Mouse (Mus musculus) lung, adult 10 weeks (tissue): ENCODE measurements around the gene Slc29a2. TPM values are rescaled to one million over a fixed set of nuclear protein-coding genes. Genes with fewer than 3 reads are reported as not detected.

Experiments
- polyA plus RNA-seq: library from polyadenylated mRNA; stranded (reverse); fragments of 350-450 nt; fragmentation: Illumina TruSeq; extraction: RNeasy Lipid Tissue Mini Kit (QIAGEN cat#74804); gene quantifications from one replicate; pipeline ENCODE4 v1.2.3, GENCODE M21; 2014; ENCODE audit warnings: low read depth, low replicate concordance; ENCODE audit not compliant: insufficient read depth

The Slc29a2 gene
- 0.84 TPM for polyA plus RNA-seq

DNA sequence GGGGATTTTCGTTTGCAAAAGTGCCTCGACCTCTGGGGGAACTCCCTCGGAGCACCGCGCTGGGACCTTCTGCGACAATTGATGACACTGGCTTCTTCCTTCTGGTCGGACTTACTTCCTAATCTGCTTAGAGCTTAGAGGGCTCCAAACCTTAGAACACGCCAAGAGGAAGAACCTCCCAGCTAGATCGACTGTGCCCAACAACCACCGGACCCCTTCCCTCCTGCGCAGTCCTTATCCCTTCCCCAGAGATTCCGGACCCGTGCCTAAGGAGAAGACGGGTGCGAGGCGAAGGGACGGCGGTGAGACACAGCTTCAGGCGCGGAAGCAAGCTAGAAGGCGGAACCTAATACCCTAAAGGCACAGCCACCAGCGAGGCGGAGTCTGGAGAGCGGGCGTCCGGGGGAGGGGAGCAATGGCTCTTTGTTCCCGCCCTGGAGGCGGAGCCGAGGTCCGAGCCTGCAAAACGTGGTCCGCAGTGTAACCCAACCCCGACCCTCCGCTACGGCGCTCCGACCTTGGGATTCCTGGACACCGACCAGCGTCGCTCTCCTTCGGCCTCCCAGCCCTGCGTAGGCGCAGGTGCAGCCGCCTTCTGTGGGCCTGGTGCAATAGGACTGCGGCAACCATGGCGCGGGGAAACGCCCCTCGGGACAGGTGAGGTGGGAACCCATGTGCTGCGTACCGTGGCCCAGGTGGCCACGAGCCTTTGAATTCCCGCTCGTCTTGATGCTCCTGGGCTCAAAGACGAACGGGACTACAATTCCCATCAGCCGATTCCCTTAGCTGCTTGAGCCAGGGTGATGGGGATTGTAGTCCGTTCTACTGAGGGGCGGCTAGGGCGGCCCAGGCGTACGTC is at the start of gene Slc29a2:
Slc29a2 (plus strand) TSS at position 240 of the 859 bp plus-strand sequence.

DNA sequence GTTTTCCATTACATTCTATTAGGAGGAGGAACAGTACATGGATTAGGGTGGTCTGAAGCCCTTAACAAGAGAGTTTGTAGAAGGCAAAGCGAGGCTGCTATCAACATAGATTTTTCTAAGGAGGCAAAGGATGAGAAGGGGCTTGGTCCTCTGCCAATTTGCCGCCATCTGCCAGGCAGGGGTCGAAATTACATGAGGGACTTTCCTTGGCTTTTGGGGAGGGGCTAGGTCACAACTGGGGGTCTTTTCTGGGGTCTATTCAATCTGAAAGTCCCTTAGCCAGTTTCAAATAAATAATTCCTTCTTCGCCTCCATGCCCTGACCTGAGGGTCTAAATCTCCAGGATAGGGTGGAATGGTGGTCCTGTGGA is 33.4 kb upstream of the Slc29a2 start, which contains the start of gene Npas4:
Npas4 (minus strand) TSS at position 61 of the 370 bp plus-strand sequence.

DNA sequence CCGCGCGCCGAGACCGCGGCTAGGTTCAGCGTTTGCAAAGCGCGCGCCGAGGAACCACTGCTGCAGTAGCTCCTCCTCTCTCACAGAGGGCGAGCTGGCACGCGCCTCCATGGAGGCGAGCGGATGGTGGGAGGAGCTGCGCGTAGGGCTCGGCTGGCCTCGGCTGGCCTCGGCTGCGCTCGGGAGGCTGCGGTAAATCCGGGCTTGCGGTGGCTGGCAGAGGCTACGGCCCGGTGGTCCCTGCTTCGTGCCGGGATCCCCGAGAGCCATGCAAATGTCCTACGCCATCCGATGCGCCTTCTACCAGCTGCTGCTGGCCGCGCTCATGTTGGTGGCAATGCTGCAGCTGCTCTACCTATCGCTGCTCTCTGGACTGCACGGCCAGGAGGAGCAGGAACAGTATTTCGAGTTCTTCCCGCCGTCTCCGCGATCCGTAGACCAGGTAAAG is 15.1 kb downstream of the Slc29a2 start, which contains the start of the genes B4gat1 and AC124502.3:
B4gat1 (plus strand) TSS at position 118 of the 448 bp plus-strand sequence.
AC124502.3 (plus strand) TSS at position 183 of the 448 bp plus-strand sequence.

DNA sequence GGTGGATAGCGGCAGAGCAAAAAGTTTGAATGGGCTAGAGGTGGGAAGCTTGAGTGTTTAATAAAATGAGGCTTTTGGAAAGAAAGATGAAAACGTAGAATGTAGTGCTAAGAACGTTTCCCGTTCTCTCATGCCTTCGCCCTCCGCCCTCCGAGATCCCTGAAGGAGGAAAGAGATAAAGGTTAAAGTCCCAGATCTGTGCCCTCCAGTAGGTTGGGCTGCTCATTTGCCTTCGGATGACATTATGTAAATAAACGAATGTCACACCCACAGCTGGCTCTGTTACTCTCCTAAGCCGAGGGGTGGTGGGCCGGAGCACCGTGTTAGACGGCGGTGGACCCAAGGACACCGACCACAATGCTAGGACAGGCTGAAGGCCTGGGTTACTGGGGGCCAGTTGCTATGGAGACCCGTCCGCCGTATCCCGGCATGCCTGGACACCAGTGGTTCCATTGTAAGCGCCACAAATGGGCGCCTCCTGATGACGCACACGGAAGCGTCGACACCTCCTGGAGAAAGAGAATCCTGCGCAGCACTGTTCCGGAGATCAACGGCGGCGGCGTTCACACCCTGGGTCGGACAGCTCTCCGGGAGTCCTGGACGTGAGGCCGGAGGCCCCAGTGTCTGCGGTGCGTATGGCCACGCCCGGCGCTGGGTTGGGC is 17.3 kb downstream of the Slc29a2 start, which contains the start of gene Brms1:
Brms1 (plus strand) TSS at position 493 of the 662 bp plus-strand sequence.

DNA sequence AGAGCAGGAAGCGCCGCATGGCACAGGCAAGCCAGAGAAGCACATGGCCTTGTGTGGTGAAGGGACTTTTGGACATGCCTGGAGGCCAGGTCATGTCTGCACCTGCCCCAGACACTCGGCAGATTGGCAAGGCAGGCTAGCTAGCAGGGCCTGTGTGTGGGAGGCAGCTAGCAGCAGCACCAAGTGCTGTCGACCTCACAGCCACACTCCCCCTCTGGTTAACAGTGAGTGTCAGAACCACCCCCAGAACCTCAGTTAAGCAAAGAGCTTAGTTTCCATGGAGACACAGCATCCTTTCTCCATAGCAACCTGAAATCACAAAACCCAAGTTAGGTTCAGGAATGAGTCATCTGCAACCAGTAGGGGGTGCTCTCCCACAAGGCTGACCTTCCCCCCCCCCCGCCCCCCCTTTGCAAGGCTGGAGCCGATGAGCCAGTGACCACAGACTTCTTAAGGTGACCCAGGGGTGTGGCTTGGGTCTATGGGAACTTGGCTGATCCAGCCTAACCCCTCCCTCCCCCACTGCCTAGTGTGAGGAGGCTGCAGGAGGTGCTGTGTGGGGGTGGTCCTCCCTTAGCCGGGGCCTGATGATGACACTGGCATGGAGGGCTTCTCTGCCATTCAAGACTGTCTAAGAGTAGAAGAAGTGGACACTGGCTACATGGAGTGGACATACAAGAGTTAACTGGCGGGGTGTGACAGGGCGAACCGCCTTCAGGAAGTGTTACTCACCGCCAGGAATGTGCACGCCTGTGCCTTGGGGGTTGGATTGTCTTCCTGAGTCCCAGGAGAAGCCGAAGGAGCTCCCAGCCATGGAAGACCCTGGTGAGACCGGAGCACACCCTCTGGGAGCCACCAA is 26.6 kb downstream of the Slc29a2 start, which contains the start of gene Rin1:
Rin1 (plus strand) TSS at position 435 of the 859 bp plus-strand sequence.

DNA sequence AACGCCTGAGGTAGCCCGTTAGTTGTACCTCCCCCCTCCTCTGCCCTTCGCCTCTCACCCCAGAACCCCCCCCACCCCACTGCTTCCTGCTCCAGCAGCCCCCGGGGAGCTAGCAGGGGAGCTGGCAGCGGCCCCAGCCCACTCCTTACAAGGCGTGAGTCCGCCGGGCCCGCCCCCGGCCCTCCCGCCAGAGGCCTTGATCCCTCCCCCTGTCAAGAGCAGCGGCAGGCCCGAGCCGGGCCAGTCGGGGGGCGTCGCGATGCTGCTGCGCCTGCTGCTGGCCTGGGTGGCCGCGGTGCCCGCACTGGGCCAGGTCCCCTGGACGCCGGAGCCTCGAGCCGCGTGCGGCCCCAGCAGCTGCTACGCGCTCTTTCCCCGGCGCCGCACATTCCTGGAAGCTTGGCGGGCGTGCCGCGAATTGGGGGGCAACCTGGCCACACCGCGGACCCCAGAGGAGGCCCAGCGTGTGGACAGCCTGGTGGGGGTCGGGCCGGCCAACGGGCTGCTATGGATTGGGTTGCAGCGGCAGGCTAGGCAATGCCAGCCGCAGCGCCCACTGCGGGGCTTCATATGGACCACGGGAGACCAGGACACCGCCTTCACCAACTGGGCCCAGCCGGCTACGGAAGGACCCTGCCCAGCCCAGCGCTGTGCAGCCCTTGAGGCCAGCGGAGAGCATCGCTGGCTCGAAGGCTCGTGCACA is 44.4 kb downstream of the Slc29a2 start, which contains the start of gene Cd248:
Cd248 (plus strand) TSS at position 212 of the 703 bp plus-strand sequence.

Other genes starting within 250 kb of the Slc29a2 start
- gene Rbm4, start 230.0 kb upstream of the Slc29a2 start, polyA plus RNA-seq = 17.9 TPM
- gene Gm21992, start 212.2 kb upstream of the Slc29a2 start, polyA plus RNA-seq = 4.7 TPM
- 13.7 TPM for gene Rbm14, start 212.2 kb upstream of the Slc29a2 start, polyA plus RNA-seq
- 48.3 TPM for gene Ccs, start 184.5 kb upstream of the Slc29a2 start, polyA plus RNA-seq
- gene Ccdc87, start 184.5 kb upstream of the Slc29a2 start, polyA plus RNA-seq = 0.45 TPM
- gene Ctsf, start 168.7 kb upstream of the Slc29a2 start, polyA plus RNA-seq = 27.8 TPM
- gene Actn3, start 146.0 kb upstream of the Slc29a2 start, polyA plus RNA-seq = 0.66 TPM
- 6.0 TPM for gene Zdhhc24, start 145.2 kb upstream of the Slc29a2 start, polyA plus RNA-seq
- gene Bbs1, start 117.2 kb upstream of the Slc29a2 start, polyA plus RNA-seq = 2.2 TPM
- gene Dpp3, start 95.6 kb upstream of the Slc29a2 start, polyA plus RNA-seq = 28.4 TPM
- gene Peli3, start 80.7 kb upstream of the Slc29a2 start, polyA plus RNA-seq = 1.2 TPM
- 50.4 TPM for gene Mrpl11, start 61.7 kb upstream of the Slc29a2 start, polyA plus RNA-seq
- 0.14 TPM for gene Npas4, start 33.5 kb upstream of the Slc29a2 start, polyA plus RNA-seq
- 24.4 TPM for gene B4gat1, start 15.0 kb downstream of the Slc29a2 start, polyA plus RNA-seq
- 0.81 TPM for gene AC124502.3, start 15.0 kb downstream of the Slc29a2 start, polyA plus RNA-seq
- 35.6 TPM for gene Brms1, start 17.5 kb downstream of the Slc29a2 start, polyA plus RNA-seq
- 1.4 TPM for gene Rin1, start 26.6 kb downstream of the Slc29a2 start, polyA plus RNA-seq
- gene Cd248, start 44.2 kb downstream of the Slc29a2 start, polyA plus RNA-seq = 6.0 TPM
- 2.0 TPM for gene Tmem151a, start 61.7 kb downstream of the Slc29a2 start, polyA plus RNA-seq
- 52.8 TPM for gene Yif1a, start 64.7 kb downstream of the Slc29a2 start, polyA plus RNA-seq
- gene Cnih2, start 74.7 kb downstream of the Slc29a2 start, polyA plus RNA-seq = 0.18 TPM
- gene Rab1b, start 83.2 kb downstream of the Slc29a2 start, polyA plus RNA-seq = 117 TPM
- 12.7 TPM for gene Klc2, start 94.7 kb downstream of the Slc29a2 start, polyA plus RNA-seq
- 9.4 TPM for gene Pacs1, start 249.3 kb downstream of the Slc29a2 start, polyA plus RNA-seq